Mouse (Mus musculus) C2C12 (cell line): ENCODE measurements around the gene Vmn2r29. TPM values are rescaled to one million over a fixed set of nuclear protein-coding genes. Genes with fewer than 3 reads are reported as not detected.

ENCODE experiments used
- H3K27me3 ChIP-seq: one replicate; pipeline ENCODE4 v1.6.1; 2011; ENCODE audit not compliant: control insufficient read depth, insufficient read depth, insufficient read length
- H3K36me3 ChIP-seq: one replicate; pipeline ENCODE4 v1.6.1; 2011; ENCODE audit not compliant: control insufficient read depth, insufficient read depth
- H3K4me3 ChIP-seq: one replicate; pipeline ENCODE4 v1.5.1; 2011; ENCODE audit warnings: mild to moderate bottlenecking, control low read depth; ENCODE audit not compliant: poor library complexity, insufficient read depth, severe bottlenecking
- H3K79me2 ChIP-seq: one replicate; pipeline ENCODE4 v1.6.1; 2011; ENCODE audit not compliant: control insufficient read depth, insufficient read depth
- H3K79me3 ChIP-seq: one replicate; pipeline ENCODE4 v1.6.1; 2011; ENCODE audit warnings: low read depth, control low read depth
- H3ac ChIP-seq: one replicate; pipeline ENCODE3; 2011; ENCODE audit warnings: low read depth; ENCODE audit not compliant: control insufficient read depth, insufficient read length
- CEBPB ChIP-seq: IDR thresholded peaks from one replicate; pipeline ENCODE4 v1.6.1; 2011; ENCODE audit warnings: low read depth, mild to moderate bottlenecking, control low read depth, moderate library complexity
- CTCF ChIP-seq: IDR thresholded peaks from one replicate; pipeline ENCODE4 v1.5.1; 2011; ENCODE audit not compliant: control insufficient read depth, insufficient read depth, insufficient read length
- FOSL1 ChIP-seq: IDR thresholded peaks from one replicate; pipeline ENCODE4 v1.8.0; 2011; ENCODE audit warnings: mild to moderate bottlenecking, low read length; ENCODE audit not compliant: poor library complexity, insufficient read depth, severe bottlenecking
- MAX ChIP-seq: IDR thresholded peaks from one replicate; pipeline ENCODE4 v1.6.1; 2011; ENCODE audit warnings: mild to moderate bottlenecking, control low read depth
- MYOD1 ChIP-seq: IDR thresholded peaks from one replicate; pipeline ENCODE4 v1.6.1; 2011; ENCODE audit warnings: low read depth; ENCODE audit not compliant: control insufficient read depth, insufficient read length
- MYOG ChIP-seq: IDR thresholded peaks from one replicate; pipeline ENCODE4 v1.6.1; 2011; ENCODE audit not compliant: control insufficient read depth, insufficient read length; ENCODE audit errors: extremely low read depth
- USF1 ChIP-seq: IDR thresholded peaks from one replicate; pipeline ENCODE4 v1.6.1; 2011; ENCODE audit warnings: low read depth, mild to moderate bottlenecking, control low read depth, moderate library complexity
- polyA plus RNA-seq: library from polyadenylated mRNA; unstranded; fragments of >200 nt; fragmentation: generic; extraction: Trizol; gene quantifications from one replicate; pipeline ENCODE4 v1.2.1, GENCODE M21; 2012; ENCODE audit warnings: missing spikeins

Vmn2r29 gene
- polyA plus RNA-seq, 1 experiment = 0.01 TPM

GRCm38 (mm10) chr7:7188191-7188942, 58.8 kb downstream of the Vmn2r29 start:
- no peak for TF ChIP-seq MYOG
- TF ChIP-seq CEBPB = no peak
- no peak for TF ChIP-seq MYOD1
- TF ChIP-seq CTCF = peak; percentile 92
- Histone ChIP-seq H3K79me3 (no peaks in the 10 kb centered on the region), H3K27me3 (no peaks in the 10 kb centered on the region), H3K4me3 (peak overlapping the region; percentile 7), H3ac (no peak overlapping the region), H3K79me2 (no peaks in the 10 kb centered on the region), H3K36me3 (no peaks in the 10 kb centered on the region)

GRCm38 (mm10) chr7:7187417-7188190, 59.5 kb downstream of the Vmn2r29 start:
- H3K79me3 ChIP-seq = no peaks in the 10 kb centered on the region
- H3K4me3 ChIP-seq = no peak overlapping the region
- no peaks in the 10 kb centered on the region for H3K79me2 ChIP-seq
- H3ac ChIP-seq = no peak overlapping the region
- TF ChIP-seq CEBPB (no peak), MYOD1 (no peak), CTCF (no peak), FOSL1 (no peak), MYOG (no peak), MAX (no peak), USF1 (no peak)
- H3K36me3 ChIP-seq = no peaks in the 10 kb centered on the region
- H3K27me3 ChIP-seq = no peaks in the 10 kb centered on the region

GRCm38 (mm10) chr7:7185897-7186296, 61.2 kb downstream of the Vmn2r29 start:
- Histone ChIP-seq H3K79me3 (no peaks in the 10 kb centered on the region), H3K79me2 (no peaks in the 10 kb centered on the region), H3ac (no peak overlapping the region), H3K27me3 (no peaks in the 10 kb centered on the region), H3K36me3 (no peaks in the 10 kb centered on the region), H3K4me3 (no peak overlapping the region)
- no peak for TF ChIP-seq CTCF
- TF ChIP-seq MYOG = no peak
- TF ChIP-seq MAX = no peak
- TF ChIP-seq CEBPB = no peak
- no peak for TF ChIP-seq FOSL1
- no peak for TF ChIP-seq MYOD1
- no peak for TF ChIP-seq USF1

Other genes starting within 250 kb of the Vmn2r29 start
- 6.0 TPM for gene Zfp954, start 125.8 kb downstream of the Vmn2r29 start, polyA plus RNA-seq
- gene Zfp773, start 110.6 kb downstream of the Vmn2r29 start, polyA plus RNA-seq = 0.02 TPM
- 0.49 TPM for gene Zfp418, start 76.0 kb downstream of the Vmn2r29 start, polyA plus RNA-seq
- 1.4 TPM for gene Zfp772, start 37.3 kb downstream of the Vmn2r29 start, polyA plus RNA-seq
- gene Gm45844, start 31.0 kb upstream of the Vmn2r29 start, polyA plus RNA-seq = 0.13 TPM
- 14.5 TPM for gene Clcn4, start 53.5 kb upstream of the Vmn2r29 start, polyA plus RNA-seq
- not detected for gene Vmn2r30, start 90.3 kb upstream of the Vmn2r29 start, polyA plus RNA-seq
- gene Gm45783, start 127.2 kb upstream of the Vmn2r29 start, polyA plus RNA-seq = not detected
- not detected for gene Vmn2r31, start 152.4 kb upstream of the Vmn2r29 start, polyA plus RNA-seq
- gene Vmn2r32, start 232.7 kb upstream of the Vmn2r29 start, polyA plus RNA-seq = not detected